Mouse (Mus musculus) NIH3T3 (cell line): Measurements from ENCODE around the gene Adcy2.
A peak's percentile ranks its signal among the peaks of the same experiment; 100 is the strongest.

Source experiments
- DNase-seq: peaks from one replicate; pipeline ENCODE4 v3.0.0-alpha.2; 2012; ENCODE audit warnings: low read depth

Adcy2 gene

GRCm38 (mm10) chr13:68820858-68821579 lies 178.3 kb downstream of the Adcy2 start:
- no peak for DNase-seq

GRCm38 (mm10) chr13:68815704-68816477 lies 183.4 kb downstream of the Adcy2 start:
- DNase-seq: no peak

GRCm38 (mm10) chr13:68811185-68811584 lies 188.2 kb downstream of the Adcy2 start:
- DNase-seq: no peak

- DNase-seq: peak; percentile 2
These were observed 199.6 kb downstream of the Adcy2 start for GRCm38 (mm10) chr13:68799777-68800176.

DNA sequence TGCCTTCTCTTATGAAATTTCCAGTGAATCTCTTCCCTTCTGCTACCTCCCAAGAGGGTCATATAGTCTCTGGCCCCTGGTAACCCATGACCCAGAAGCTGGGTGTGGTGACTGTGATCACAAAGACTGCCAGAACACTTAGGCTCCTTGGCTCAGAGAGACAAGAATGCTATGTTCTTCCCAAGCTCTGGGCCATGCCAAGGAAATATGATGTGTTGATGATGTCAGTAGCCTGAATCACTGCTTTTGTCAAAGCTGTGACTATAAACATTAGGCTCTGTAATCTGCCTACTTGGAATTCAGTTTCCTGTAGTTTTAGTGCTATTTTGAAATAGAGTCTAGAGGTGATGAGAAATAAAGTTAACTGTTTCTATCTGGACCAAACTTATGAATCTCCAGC lies 206.1 kb downstream of the Adcy2 start:
- DNase-seq: no peak

- no peak for DNase-seq
These were observed 211.9 kb downstream of the Adcy2 start for GRCm38 (mm10) chr13:68787286-68788061.

GRCm38 (mm10) chr13:68783096-68783495 lies 216.2 kb downstream of the Adcy2 start:
- no peak for DNase-seq

DNA sequence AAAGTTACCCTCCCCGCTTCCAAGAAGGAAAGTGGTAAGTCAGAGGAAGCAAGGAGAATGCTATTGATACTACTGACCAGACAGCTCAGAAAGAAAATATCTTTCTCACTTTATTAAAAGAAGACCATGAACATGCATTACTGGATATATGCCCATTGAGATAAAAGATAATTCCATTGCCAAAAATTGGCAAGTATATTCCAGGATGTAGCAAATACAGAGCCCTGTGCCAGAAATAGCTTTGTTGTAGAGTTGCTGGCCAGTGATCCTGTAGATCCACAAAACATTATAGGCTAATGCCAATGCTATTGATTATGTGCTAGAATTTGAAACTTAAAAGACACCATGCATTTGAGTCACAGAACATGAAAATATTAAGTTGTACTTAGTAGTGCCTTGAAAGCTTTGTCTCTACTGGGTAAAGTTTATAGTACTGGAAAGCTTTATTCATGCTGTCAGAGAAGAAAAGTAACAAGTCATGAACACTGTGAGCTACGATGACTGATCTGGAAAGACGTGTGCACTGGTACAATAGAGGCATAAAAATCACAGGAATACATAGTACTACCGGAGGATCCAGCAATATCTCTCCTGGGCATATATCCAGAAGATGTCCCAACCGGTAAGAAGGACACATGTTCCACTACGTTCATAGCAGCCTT lies 221.2 kb downstream of the Adcy2 start:
- DNase-seq: no peak

DNA sequence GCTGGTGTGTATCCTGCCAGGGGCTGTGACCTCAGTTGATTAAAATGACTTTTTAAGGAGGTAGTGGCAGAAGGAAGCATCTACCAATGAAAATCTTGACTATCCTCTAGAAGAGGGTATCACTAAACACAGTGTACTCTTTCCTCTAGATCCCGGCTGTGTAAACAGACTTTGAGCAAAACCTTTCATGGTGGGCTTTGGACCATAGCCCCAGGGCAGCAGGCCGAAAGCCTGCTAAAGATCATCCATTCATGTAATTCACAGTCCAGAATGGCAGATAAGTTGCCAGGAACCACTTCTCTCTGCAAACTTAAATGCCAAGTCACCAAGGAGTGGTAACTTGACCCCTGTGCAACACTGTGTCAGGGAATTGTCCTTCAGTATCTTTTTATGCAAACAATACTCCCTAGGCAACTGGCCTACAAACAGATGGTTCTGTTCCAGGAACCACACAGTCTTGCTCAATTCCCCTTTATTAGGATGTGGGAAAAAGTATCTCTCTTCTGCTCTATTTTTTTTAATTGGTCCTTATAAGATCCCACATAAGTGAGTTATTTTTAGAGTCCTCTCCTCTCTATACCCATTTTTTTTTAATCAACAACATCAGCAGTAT lies 225.6 kb downstream of the Adcy2 start:
- no peak for DNase-seq

- no peak for DNase-seq
These were observed 230.8 kb downstream of the Adcy2 start for GRCm38 (mm10) chr13:68768588-68768987.

DNA sequence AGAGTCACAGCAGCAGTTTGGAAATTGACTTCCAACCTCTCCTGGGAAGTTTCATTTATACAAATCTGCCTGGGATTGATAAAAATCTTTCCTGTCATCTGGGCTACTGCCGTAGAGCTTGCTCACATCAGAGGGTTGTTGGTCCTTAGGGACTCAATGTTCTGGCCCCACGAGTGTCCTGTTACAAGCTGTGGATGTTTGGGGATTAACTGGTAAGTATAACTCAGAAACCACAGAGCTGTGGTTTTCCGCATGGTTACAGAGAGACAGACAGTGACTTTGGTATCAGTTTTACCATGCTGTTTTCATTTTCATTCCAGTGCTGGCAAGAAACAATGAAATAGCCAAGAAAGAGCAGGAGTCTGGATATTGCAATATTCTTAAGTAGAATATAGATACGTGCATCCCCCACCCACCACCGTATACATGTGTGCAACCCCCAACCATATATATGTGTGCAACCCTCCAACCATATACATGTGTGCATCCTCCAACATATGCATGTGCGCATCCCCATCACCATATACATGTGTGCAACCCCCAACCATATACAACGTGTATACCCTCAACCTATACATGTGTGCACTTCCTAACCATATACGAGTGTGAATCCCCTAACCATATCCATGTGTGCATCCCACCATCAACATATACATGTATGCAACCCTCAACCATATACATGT lies 233.3 kb downstream of the Adcy2 start:
- no peak for DNase-seq

- no peak for DNase-seq
These were observed 234.7 kb downstream of the Adcy2 start for GRCm38 (mm10) chr13:68764614-68765013.

- DNase-seq: no peak
These were observed 249.5 kb downstream of the Adcy2 start for GRCm38 (mm10) chr13:68749801-68750200.

- no peak for DNase-seq
These were observed 250.0 kb downstream of the Adcy2 start for GRCm38 (mm10) chr13:68749370-68749769.

GRCm38 (mm10) chr13:68745426-68745825 lies 253.9 kb downstream of the Adcy2 start:
- no peak for DNase-seq

DNA sequence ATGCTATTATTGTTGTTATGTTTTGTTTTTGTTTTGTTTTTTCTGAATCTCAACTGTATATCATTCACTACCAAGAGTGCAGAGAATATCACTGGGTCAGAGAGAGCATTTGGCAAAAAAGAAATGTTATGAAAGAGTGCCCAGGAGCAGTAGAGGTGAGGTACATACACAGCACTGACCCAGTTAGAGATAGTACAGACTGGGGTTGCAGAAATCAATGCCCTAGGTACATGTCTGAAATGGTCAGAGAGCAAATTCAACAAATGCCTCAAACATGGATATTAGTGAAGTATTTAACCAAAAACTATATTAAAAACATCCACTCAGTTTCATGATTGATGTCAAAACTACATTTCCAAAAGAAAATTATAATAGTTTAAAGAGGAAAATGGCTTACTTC lies 286.7 kb downstream of the Adcy2 start:
- no peak for DNase-seq

- DNase-seq: no peak
These were observed 292.0 kb downstream of the Adcy2 start for GRCm38 (mm10) chr13:68707296-68707747.

- no peak for DNase-seq
These were observed 314.4 kb downstream of the Adcy2 start for GRCm38 (mm10) chr13:68684919-68685318.

GRCm38 (mm10) chr13:68680429-68680828 lies 318.9 kb downstream of the Adcy2 start:
- DNase-seq: no peak

DNA sequence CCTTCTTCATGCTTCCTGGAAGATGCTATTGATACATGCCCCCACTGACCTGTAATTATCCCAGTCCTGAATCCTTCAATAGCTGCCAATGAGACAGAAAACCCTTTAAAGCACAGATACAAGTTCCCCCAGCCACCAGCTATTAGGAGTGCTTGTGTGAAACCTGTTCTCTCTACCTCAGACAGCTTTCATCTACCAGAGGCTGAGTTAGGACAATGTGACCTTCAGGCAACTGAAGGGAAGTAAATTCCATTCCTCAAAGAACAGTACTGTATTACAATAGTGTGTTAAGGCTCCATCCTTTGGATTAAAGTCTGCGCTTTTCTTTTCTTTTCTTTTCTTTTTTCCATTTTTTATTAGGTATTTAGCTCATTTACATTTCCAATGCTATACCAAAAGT lies 356.6 kb downstream of the Adcy2 start:
- no peak for DNase-seq

DNA sequence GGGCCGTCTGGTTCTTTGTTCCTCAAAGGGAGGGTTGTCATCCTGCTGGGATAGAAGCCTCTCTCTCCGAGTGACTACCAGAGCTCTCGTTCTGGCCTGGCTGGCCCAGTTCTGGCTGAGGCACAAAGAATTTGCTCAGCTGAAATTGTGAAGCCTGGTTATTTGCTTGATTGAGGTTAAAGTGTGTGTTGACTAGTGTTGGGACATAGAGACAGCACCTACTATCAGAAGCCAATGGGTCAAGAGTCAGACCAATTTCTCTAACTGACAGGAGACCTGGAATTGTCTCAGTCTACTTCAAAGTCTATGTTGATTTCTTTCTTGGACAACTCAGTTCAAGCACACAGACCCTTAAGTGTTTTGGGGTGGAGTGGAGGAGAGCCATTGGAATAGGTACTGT lies 372.3 kb downstream of the Adcy2 start:
- DNase-seq: no peak
